Mouse (Mus musculus) limb, embryonic 14.5 days (tissue): Measurements from ENCODE around the gene Gk5. TPM values are rescaled to one million over a fixed set of nuclear protein-coding genes. Genes with fewer than 3 reads are reported as not detected.

Experiments
- ATAC-seq: fragments of 200-750 bp; cut with Nextera tagmentation; 2 replicates; pipeline ENCODE4 v1.8.0; 2017; ENCODE audit warnings: low read depth, moderate number of reproducible peaks, moderate TSS enrichment; ENCODE audit not compliant: low FRiP score
- DNase-seq: peaks from one replicate; pipeline ENCODE4 v3.0.0-alpha.2; 2015; ENCODE audit warnings: low spot score
- H3K27ac ChIP-seq: fragments of 300-500 bp; sonication (generic); replicated peaks from 2 replicates; pipeline ENCODE4 v1.5.1; 2014; ENCODE audit warnings: low read depth, mild to moderate bottlenecking, low read length, moderate library complexity, mixed read lengths
- H3K27me3 ChIP-seq: fragments of 300-500 bp; sonication (generic); 2 replicates; pipeline ENCODE4 v1.6.1; 2014; ENCODE audit warnings: low read length, mixed read lengths; ENCODE audit not compliant: control insufficient read depth, insufficient read depth
- H3K36me3 ChIP-seq: fragments of 300-500 bp; sonication (generic); 2 replicates; pipeline ENCODE4 v1.6.1; 2014; ENCODE audit warnings: mild to moderate bottlenecking, low read length, moderate library complexity, mixed read lengths; ENCODE audit not compliant: control insufficient read depth, insufficient read depth
- H3K4me1 ChIP-seq: fragments of 300-500 bp; sonication (generic); 2 replicates; pipeline ENCODE4 v1.6.1; 2014; ENCODE audit warnings: antibody characterized with exemption, low read length, mixed read lengths; ENCODE audit not compliant: control insufficient read depth, insufficient read depth
- H3K4me2 ChIP-seq: fragments of 300-500 bp; sonication (generic); replicated peaks from 2 replicates; pipeline ENCODE4 v1.6.1; 2014; ENCODE audit warnings: low read depth, mild to moderate bottlenecking, low read length, moderate library complexity; ENCODE audit not compliant: severe bottlenecking
- H3K4me3 ChIP-seq: fragments of 300-500 bp; sonication (generic); replicated peaks from 2 replicates; pipeline ENCODE4 v1.5.1; 2014; ENCODE audit warnings: low read length
- H3K9ac ChIP-seq: fragments of 300-500 bp; sonication (generic); 2 replicates; pipeline ENCODE4 v1.6.1; 2014; ENCODE audit warnings: mild to moderate bottlenecking, low read depth, low read length, moderate library complexity; ENCODE audit not compliant: severe bottlenecking
- H3K9me3 ChIP-seq: fragments of 300-500 bp; sonication (generic); 2 replicates; pipeline ENCODE4 v1.6.1; 2016; ENCODE audit warnings: low read length; ENCODE audit not compliant: control insufficient read depth
- POLR2A ChIP-seq: fragments of 200-500 bp; IDR thresholded peaks from 2 replicates; pipeline ENCODE4 v1.8.0; 2012; ENCODE audit warnings: inconsistent platforms, mild to moderate bottlenecking, moderate library complexity, borderline replicate concordance; ENCODE audit not compliant: insufficient read depth, insufficient read length; ENCODE audit errors: extremely low read depth
- WGBS: fragments of 180-500 bp; shearing (Covaris S2); extraction: QIAGEN DNeasy Blood & Tissue Kit; methylation state at CpG from one replicate; pipeline ENCODE4 v1.1.7; 2014; 5-methylcytosine and 5-hydroxymethylcytosine counted together
- polyA plus RNA-seq, 2 experiments: library from polyadenylated mRNA; depleted of rRNA in 1 of 2; stranded (reverse) in 1 of 2; unstranded in 1 of 2; fragments of >200 nt; fragmentation: Nextera tagmentation in 1 of 2; extraction: Ambion mirVana in 1 of 2; gene quantifications; 2 replicates each; pipeline versions ENCODE4 v1.2.1 to v1.2.3; 2012 to 2014

The Gk5 gene
- polyA plus RNA-seq, 2 experiments, result 5.8 to 8.4 TPM

- Histone ChIP-seq H3K27me3 (no peaks in the 10 kb centered on the region), H3K4me2 (peak overlapping the region; percentile 64), H3K27ac (no peak overlapping the region), H3K36me3 (no peaks in the 10 kb centered on the region), H3K4me1 (no peaks in the 10 kb centered on the region; the same call in 1 of the 2 replicates), H3K9me3 (no peaks in the 10 kb centered on the region), H3K4me3 (peak overlapping the region; percentile 68; the same call in 1 of the 2 replicates), H3K9ac (no peak overlapping the region)
- WGBS, result 71% methylated on average over 4 of the region's 4 CpGs
- no peak for TF ChIP-seq POLR2A
- DNase-seq (no peak), ATAC-seq (no peak)
Observed at GRCm38 (mm10) chr9:96118216-96118615, 946 bp upstream of the Gk5 start.

DNA sequence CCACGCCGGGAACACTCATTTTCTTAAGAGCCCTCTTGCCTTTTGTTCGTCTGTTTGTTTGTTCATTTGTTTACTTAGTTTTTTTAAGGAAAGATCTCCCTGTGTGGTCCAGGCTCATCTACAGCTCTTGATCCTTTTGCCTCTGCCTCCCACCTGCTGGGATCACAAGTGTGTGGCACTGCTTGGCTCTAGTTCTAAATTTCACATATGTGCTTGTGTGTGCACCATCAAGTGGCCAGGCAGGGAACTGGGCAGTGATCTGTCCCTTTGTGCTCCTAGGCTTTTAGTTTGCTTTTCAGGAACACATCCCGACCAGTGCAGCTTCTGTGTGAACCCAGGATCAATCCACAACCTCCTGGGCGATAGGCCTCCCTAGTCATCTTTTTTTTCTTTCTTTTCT is 8.8 kb downstream of the Gk5 start:
- no peak for ATAC-seq
- Histone ChIP-seq H3K9me3 (no peaks in the 10 kb centered on the region), H3K27me3 (no peaks in the 10 kb centered on the region), H3K4me3 (no peak overlapping the region), H3K9ac (no peak overlapping the region), H3K4me1 (no peaks in the 10 kb centered on the region), H3K27ac (no peak overlapping the region), H3K4me2 (no peak overlapping the region), H3K36me3 (peaks cover 5% of the 10 kb centered on the region; the same call in 1 of the 2 replicates)
- 66% methylated on average over 5 of the region's 5 CpGs for WGBS
- no peak for TF ChIP-seq POLR2A
- DNase-seq, result no peak

- H3K9me3 ChIP-seq, result no peaks in the 10 kb centered on the region
- WGBS, result 73% methylated on average over 4 of the region's 4 CpGs
- H3K4me3 ChIP-seq, result no peak overlapping the region
- H3K27ac ChIP-seq, result no peak overlapping the region
- H3K36me3 ChIP-seq, result peaks cover 5% of the 10 kb centered on the region; the same call in 1 of the 2 replicates
- DNase-seq (no peak), ATAC-seq (no peak)
- no peak overlapping the region for H3K4me2 ChIP-seq
- H3K4me1 ChIP-seq, result no peaks in the 10 kb centered on the region
- no peaks in the 10 kb centered on the region for H3K27me3 ChIP-seq
- H3K9ac ChIP-seq, result no peak overlapping the region
- no peak for TF ChIP-seq POLR2A
Observed at GRCm38 (mm10) chr9:96132956-96133603, 13.9 kb downstream of the Gk5 start.

DNA sequence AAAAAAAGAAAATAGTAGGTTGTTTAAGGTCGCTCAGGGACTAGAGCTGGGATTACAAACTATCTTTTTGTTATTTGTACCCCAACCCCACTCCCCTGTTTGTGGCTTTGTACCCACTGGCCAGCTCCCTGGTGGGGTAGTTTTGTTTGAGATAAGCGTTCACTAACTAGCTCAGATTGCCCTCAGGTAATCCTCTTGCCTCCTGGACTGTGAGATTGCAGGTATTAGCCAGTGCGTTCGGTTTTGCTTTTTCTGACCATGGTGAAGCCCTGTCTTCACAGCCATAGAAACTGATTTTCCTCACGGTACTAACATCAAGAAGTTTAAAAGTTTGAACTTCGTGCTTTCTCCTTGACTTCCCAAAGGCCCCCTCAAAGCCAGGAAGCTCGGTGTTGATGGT is 15.3 kb downstream of the Gk5 start:
- ATAC-seq (no peak), DNase-seq (no peak)
- peaks cover 5% of the 10 kb centered on the region; the same call in 1 of the 2 replicates for H3K36me3 ChIP-seq
- no peaks in the 10 kb centered on the region for H3K27me3 ChIP-seq
- H3K4me1 ChIP-seq, result no peaks in the 10 kb centered on the region
- no peak overlapping the region for H3K27ac ChIP-seq
- H3K4me2 ChIP-seq, result no peak overlapping the region
- WGBS, result 77% methylated on average over 7 of the region's 7 CpGs
- no peaks in the 10 kb centered on the region for H3K9me3 ChIP-seq
- no peak overlapping the region for H3K4me3 ChIP-seq
- no peak overlapping the region for H3K9ac ChIP-seq
- no peak for TF ChIP-seq POLR2A

GRCm38 (mm10) chr9:96134916-96135315 is 15.8 kb downstream of the Gk5 start:
- Histone ChIP-seq H3K4me1 (no peaks in the 10 kb centered on the region), H3K9me3 (no peaks in the 10 kb centered on the region), H3K4me3 (no peak overlapping the region), H3K9ac (no peak overlapping the region), H3K36me3 (peaks cover 5% of the 10 kb centered on the region; the same call in 1 of the 2 replicates), H3K27me3 (no peaks in the 10 kb centered on the region), H3K4me2 (no peak overlapping the region), H3K27ac (no peak overlapping the region)
- WGBS, result 50% methylated on average over 8 of the region's 8 CpGs
- TF ChIP-seq POLR2A, result no peak
- ATAC-seq, result no peak
- DNase-seq, result peak; percentile 31
